Mouse (Mus musculus): ENCODE measurements around the gene Hjurp. TPM values are rescaled to one million over a fixed set of nuclear protein-coding genes. Genes with fewer than 3 reads are reported as not detected.

The Hjurp gene
- polyA plus RNA-seq, 1 experiment from 2014 or later, result 182 TPM

DNA sequence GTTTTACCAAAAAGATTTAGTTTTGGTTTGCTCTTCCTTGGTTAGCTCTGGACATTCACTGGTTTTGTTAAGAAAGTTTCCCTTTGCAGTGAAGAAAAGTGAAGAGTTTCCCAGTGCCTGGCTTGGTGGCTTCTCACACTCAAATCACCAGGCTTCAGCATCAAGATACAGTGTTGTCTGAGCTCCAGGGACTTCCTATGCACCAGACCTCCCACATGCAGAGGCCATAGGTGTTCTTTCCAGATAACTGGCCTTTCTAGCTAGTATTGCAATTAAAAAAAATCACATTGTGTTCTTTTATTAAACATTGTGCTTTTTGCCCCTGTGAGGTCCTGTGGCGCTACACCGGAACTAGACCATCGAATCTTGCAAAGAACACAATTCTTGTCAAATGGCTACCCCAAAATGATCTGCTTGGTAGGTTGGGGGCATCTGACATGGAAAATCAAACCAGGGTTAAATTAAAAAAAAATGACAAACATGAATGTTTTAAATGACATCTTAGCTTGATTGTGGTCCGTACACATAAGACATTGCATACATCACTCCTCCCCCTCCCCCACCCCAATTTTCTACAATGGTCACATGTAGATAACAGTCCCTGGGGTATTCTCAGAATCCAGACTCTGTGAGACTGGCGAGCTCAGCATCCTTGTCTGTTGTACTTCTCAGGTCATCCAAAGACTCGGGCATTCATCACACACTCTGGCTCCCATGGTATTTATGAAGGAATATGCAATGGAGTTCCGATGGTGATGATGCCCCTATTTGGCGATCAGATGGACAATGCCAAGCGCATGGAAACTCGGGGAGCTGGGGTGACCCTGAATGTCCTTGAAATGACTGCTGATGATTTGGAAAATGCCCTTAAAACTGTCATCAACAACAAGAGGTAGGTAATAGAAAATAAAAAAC, 61.7 kb downstream of the Hjurp start:
- Histone ChIP-seq H3K9me3 (ENCODE audit: control insufficient read depth, low read length) (peaks cover 53% of the 10 kb centered on the region), H3K4me2 (ENCODE audit: low read length) (no peak overlapping the region), H3K4me1 (replicated peaks; ENCODE audit: control insufficient read depth, insufficient read depth, low read length) (no peaks in the 10 kb centered on the region), H3K4me3 (ENCODE audit: low read depth, low read length) (no peak overlapping the region), H3K27me3 (replicated peaks; ENCODE audit: control insufficient read depth, insufficient read depth, low read length) (no peaks in the 10 kb centered on the region), H3K27ac (ENCODE audit: low read depth) (no peak overlapping the region), H3K36me3 (ENCODE audit: control insufficient read depth, insufficient read depth, low read length) (no peaks in the 10 kb centered on the region), H3K9ac (ENCODE audit: low read length) (no peak overlapping the region)
- ATAC-seq (replicated peaks; ENCODE audit: low FRiP score, low TSS enrichment, low read depth) (no peak), DNase-seq (ENCODE audit: low spot score) (no peak)
- WGBS, result 72% methylated on average over 10 of the region's 10 CpGs

DNA sequence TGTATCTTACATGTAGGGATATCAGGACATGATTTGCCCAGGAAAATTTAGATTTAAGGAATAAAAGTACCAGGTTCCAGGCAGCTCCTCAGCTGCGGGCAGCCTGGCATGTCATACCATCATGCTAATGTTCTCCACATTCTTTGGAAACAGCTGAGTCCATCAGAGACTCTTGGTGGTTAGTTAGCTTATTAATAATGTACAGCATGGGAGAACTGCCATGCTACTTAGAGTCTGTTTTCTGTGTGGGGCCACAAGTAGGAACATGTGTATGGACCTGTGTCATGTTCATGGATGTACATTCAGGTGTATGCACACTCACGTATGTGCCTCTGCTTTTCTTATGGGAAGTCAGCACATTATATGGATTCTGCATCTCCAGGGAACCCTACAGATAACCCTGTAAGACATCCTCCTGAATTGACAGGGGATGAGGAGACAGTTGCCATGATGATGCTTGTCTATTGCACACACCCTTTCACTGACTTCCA, 62.9 kb downstream of the Hjurp start:
- H3K4me2 ChIP-seq (ENCODE audit: low read length), result no peak overlapping the region
- ATAC-seq (replicated peaks; ENCODE audit: low FRiP score, low TSS enrichment, low read depth) (no peak), DNase-seq (ENCODE audit: low spot score) (no peak)
- H3K36me3 ChIP-seq (ENCODE audit: control insufficient read depth, insufficient read depth, low read length), result no peaks in the 10 kb centered on the region
- peaks cover 53% of the 10 kb centered on the region for H3K9me3 ChIP-seq (ENCODE audit: control insufficient read depth, low read length)
- H3K27ac ChIP-seq (ENCODE audit: low read depth), result no peak overlapping the region
- H3K9ac ChIP-seq (ENCODE audit: low read length), result no peak overlapping the region
- no peak overlapping the region for H3K4me3 ChIP-seq (ENCODE audit: low read depth, low read length)
- WGBS, result 78% methylated on average over 2 of the region's 2 CpGs
- H3K27me3 ChIP-seq (replicated peaks; ENCODE audit: control insufficient read depth, insufficient read depth, low read length), result no peaks in the 10 kb centered on the region
- no peaks in the 10 kb centered on the region for H3K4me1 ChIP-seq (replicated peaks; ENCODE audit: control insufficient read depth, insufficient read depth, low read length)

DNA sequence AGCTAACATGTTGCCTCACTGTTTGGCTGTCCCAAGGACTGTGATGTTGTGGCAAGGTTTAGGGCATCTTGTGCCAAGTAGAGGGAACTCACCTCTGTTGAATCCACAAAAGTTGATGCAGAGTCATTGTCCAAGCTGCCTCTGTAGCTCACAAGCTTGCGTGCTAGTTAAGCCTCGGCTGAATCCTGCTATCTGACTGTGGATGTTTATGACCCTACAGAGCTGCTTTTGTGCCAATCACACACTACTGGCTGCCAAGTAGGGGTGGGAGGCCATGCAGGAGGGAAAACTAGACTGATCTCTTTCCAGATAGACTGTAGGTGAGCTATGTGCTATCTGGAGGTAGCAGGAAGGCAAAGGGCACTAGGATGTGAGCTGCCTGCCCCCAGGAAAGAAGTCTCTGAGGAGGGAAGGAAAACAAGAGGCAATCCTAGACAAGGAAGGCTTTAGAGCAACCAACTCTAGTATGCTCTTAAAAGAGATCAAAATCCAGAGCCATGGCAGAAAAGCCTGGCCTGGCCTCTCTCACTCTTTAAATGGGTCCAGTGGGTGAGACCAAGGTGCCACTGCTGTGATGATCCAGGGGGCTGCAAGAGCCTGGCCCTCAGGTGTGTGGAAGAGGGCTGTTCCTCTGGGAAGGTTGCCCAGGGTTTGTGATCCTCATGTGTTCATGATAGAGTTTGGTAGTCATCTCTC, 63.5 kb downstream of the Hjurp start:
- DNase-seq (ENCODE audit: low spot score) (peak; percentile 62), ATAC-seq (replicated peaks; ENCODE audit: low FRiP score, low TSS enrichment, low read depth) (0 out of 2 replicates have a peak, but pooled peaks have one; percentile 7)
- no peak overlapping the region for H3K4me3 ChIP-seq (ENCODE audit: low read depth, low read length)
- H3K4me2 ChIP-seq (ENCODE audit: low read length), result no peak overlapping the region
- no peaks in the 10 kb centered on the region for H3K36me3 ChIP-seq (ENCODE audit: control insufficient read depth, insufficient read depth, low read length)
- no peak overlapping the region for H3K27ac ChIP-seq (ENCODE audit: low read depth)
- 79% methylated on average over 2 of the region's 2 CpGs for WGBS
- H3K9me3 ChIP-seq (ENCODE audit: control insufficient read depth, low read length), result peaks cover 53% of the 10 kb centered on the region
- H3K27me3 ChIP-seq (replicated peaks; ENCODE audit: control insufficient read depth, insufficient read depth, low read length), result no peaks in the 10 kb centered on the region
- H3K4me1 ChIP-seq (replicated peaks; ENCODE audit: control insufficient read depth, insufficient read depth, low read length), result no peaks in the 10 kb centered on the region
- H3K9ac ChIP-seq (ENCODE audit: low read length), result no peak overlapping the region

DNA sequence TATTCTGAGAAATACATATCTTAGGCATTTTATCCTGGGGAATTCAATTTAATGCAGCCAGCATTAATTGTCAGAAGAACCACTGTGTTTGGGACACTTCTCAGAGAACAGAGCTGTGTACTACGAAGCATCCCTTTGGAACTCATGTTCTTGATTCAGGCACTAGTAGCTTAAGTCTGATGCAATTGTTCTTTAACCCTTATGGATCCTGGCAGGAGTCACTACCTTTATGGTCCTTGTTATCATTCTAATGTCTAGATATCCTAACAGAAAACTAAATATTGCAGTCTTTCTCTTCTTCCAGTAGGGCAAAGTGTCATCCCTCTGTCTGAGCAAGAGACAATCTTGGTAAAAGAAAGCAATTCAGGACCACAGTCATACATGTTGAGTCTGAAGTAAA, 64.4 kb downstream of the Hjurp start:
- no peak for ATAC-seq (replicated peaks; ENCODE audit: low FRiP score, low TSS enrichment, low read depth)
- Histone ChIP-seq H3K4me2 (ENCODE audit: low read length) (no peak overlapping the region), H3K4me3 (ENCODE audit: low read depth, low read length) (no peak overlapping the region), H3K4me1 (replicated peaks; ENCODE audit: control insufficient read depth, insufficient read depth, low read length) (no peaks in the 10 kb centered on the region), H3K27ac (ENCODE audit: low read depth) (no peak overlapping the region), H3K9me3 (ENCODE audit: control insufficient read depth, low read length) (peaks cover 53% of the 10 kb centered on the region), H3K36me3 (ENCODE audit: control insufficient read depth, insufficient read depth, low read length) (no peaks in the 10 kb centered on the region), H3K27me3 (replicated peaks; ENCODE audit: control insufficient read depth, insufficient read depth, low read length) (no peaks in the 10 kb centered on the region), H3K9ac (ENCODE audit: low read length) (no peak overlapping the region)
- 73% methylated on average over 1 of the region's 1 CpGs for WGBS
- no peak for DNase-seq (ENCODE audit: low spot score)

Other genes with a start within 250 kb of the Hjurp start
- gene Ugt1a10, start 222.2 kb downstream of the Hjurp start, polyA plus RNA-seq (2014; fragmentation: Nextera tagmentation; extraction: Ambion mirVana), result not detected in 2 replicates
- gene Ugt1a9, start 206.8 kb downstream of the Hjurp start, polyA plus RNA-seq (2014; fragmentation: Nextera tagmentation; extraction: Ambion mirVana), result 0.32 and 0.35 TPM in 2 replicates
- gene Ugt1a8, start 189.8 kb downstream of the Hjurp start, polyA plus RNA-seq (2014; fragmentation: Nextera tagmentation; extraction: Ambion mirVana), result not detected in 2 replicates
- 12.6 and 17.4 TPM in 2 replicates for gene Ugt1a7c, start 182.6 kb downstream of the Hjurp start, polyA plus RNA-seq (2014; fragmentation: Nextera tagmentation; extraction: Ambion mirVana)
- not detected in 2 replicates for gene Ugt1a6b, start 174.4 kb downstream of the Hjurp start, polyA plus RNA-seq (2014; fragmentation: Nextera tagmentation; extraction: Ambion mirVana)
- gene Ugt1a6a, start 142.8 kb downstream of the Hjurp start, polyA plus RNA-seq (2014; fragmentation: Nextera tagmentation; extraction: Ambion mirVana), result 4.6 and 7.5 TPM in 2 replicates
- 0.08 TPM in 1 of 2 replicates, not detected in the other for gene Ugt1a5, start 111.6 kb downstream of the Hjurp start, polyA plus RNA-seq (2014; fragmentation: Nextera tagmentation; extraction: Ambion mirVana)
- 0.08 and 0.16 TPM in 2 replicates for gene Ugt1a2, start 77.0 kb downstream of the Hjurp start, polyA plus RNA-seq (2014; fragmentation: Nextera tagmentation; extraction: Ambion mirVana)
- gene Dnajb3, start 71.9 kb downstream of the Hjurp start, polyA plus RNA-seq (2014; fragmentation: Nextera tagmentation; extraction: Ambion mirVana), result 8.0 and 9.8 TPM in 2 replicates
- 1.9 and 3.3 TPM in 2 replicates for gene Ugt1a1, start 65.7 kb downstream of the Hjurp start, polyA plus RNA-seq (2014; fragmentation: Nextera tagmentation; extraction: Ambion mirVana)
- gene Mroh2a, start 50.6 kb downstream of the Hjurp start, polyA plus RNA-seq (2014; fragmentation: Nextera tagmentation; extraction: Ambion mirVana), result 1.1 and 2.8 TPM in 2 replicates
- not detected in 2 replicates for gene Trpm8, start within 50 bp of the Hjurp start, polyA plus RNA-seq (2014; fragmentation: Nextera tagmentation; extraction: Ambion mirVana)
- 0.20 and 0.88 TPM in 2 replicates for gene Spp2, start 129.3 kb upstream of the Hjurp start, polyA plus RNA-seq (2014; fragmentation: Nextera tagmentation; extraction: Ambion mirVana)
- gene Glrp1, start 232.4 kb upstream of the Hjurp start, polyA plus RNA-seq (2014; fragmentation: Nextera tagmentation; extraction: Ambion mirVana), result not detected in 2 replicates

Data from intestine, embryonic 14.5 days (tissue).